In the genomic region with DNA sequence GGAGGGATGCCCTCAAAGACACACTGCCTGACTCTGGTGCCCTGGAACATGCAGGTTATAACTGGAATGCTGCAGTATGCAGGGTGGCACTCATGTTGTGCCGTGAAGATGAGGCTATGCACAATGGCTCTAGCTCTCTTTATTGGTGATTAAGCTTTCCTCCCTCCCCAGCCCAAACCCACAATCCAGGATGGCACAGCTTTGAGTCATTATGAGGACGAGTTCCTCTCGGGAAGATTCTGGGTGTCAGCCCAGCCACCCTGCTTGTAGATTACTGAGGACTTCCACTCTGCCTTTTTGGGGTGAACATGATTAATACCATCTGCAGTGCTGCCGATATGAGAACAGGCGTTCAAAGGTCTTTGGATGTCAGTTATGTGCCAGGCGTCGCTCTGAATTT, we compare ENCODE assay signal across 22 mouse cellular contexts.
A peak's percentile ranks its signal among the peaks of the same experiment; 100 is the strongest.
DNase-seq lines count a peak whose midpoint lies in the region; ATAC-seq and TF ChIP-seq lines count a peak whose summit lies in the region.
"Had no signal": no experiment of that assay in that cellular context is flagged by ENCODE, and none has a peak within 500 bp of the region (broad histone marks: within the 10 kb centered on the region; RNA-seq: fewer than 3 reads in every experiment).

No protein-coding gene starts in this region.

- peaks cover 67% of the 10 kb centered on the region for H3K36me3 ChIP-seq in midbrain, embryonic 10.5 days
- H3K36me3 ChIP-seq in midbrain, embryonic 11.5 days (ENCODE audit: control insufficient read depth, insufficient read depth, low read length): no peaks in the 10 kb centered on the region
- no peaks in the 10 kb centered on the region for H3K36me3 ChIP-seq in heart, adult 2 months (ENCODE audit: control insufficient read depth, insufficient read depth, low read length)
- H3K36me3 ChIP-seq: forebrain, embryonic 10.5 days; G1E; hindbrain, embryonic 15.5 days had no signal

- H3K4me1 ChIP-seq in midbrain, embryonic 10.5 days: peaks cover 15% of the 10 kb centered on the region
- H3K4me1 ChIP-seq in midbrain, embryonic 11.5 days (ENCODE audit: control insufficient read depth, insufficient read depth, low read length): no peaks in the 10 kb centered on the region
- H3K4me1 ChIP-seq in olfactory bulb, adult 2 months (ENCODE audit: control insufficient read depth, insufficient read depth, low read length): peaks cover 16% of the 10 kb centered on the region
- no peaks in the 10 kb centered on the region for H3K4me1 ChIP-seq in heart, adult 2 months (ENCODE audit: control insufficient read depth, insufficient read depth, low read length)
- H3K4me1 ChIP-seq: hindbrain, embryonic 15.5 days had no signal

- H3K4me2 ChIP-seq in midbrain, embryonic 11.5 days: no peak overlapping the region
- H3K4me2 ChIP-seq: heart, embryonic 11.5 days; hindbrain, embryonic 12.5 days; hindbrain, embryonic 15.5 days had no signal

- H3K27ac ChIP-seq in midbrain, embryonic 10.5 days (replicated peaks): 0 out of 2 replicates have a peak overlapping the region, but pooled peaks have one; percentile 17
- H3K27ac ChIP-seq in midbrain, embryonic 11.5 days (ENCODE audit: low read depth, low read length): no peak overlapping the region
- H3K27ac ChIP-seq in olfactory bulb, adult 2 months (ENCODE audit: insufficient read depth, low read depth, low read length): peak overlapping the region; percentile 75; the same call in 1 of the 2 replicates
- no peak overlapping the region for H3K27ac ChIP-seq in heart, adult 2 months
- H3K27ac ChIP-seq: forebrain, embryonic 10.5 days; hindbrain, embryonic 12.5 days; hindbrain, embryonic 15.5 days had no signal

- DNase-seq in frontal cortex, postnatal 36 days (ENCODE audit: low spot score in 2 of 2): no peak
- DNase-seq in midbrain, embryonic 10.5 days (ENCODE audit: low spot score): no peak
- no peak for DNase-seq in midbrain, embryonic 11.5 days (ENCODE audit: low spot score, missing footprints)
- no peak for DNase-seq in heart, adult 2 months
- DNase-seq: adrenal gland, adult 8-10 months; adrenal gland, postnatal 25 days; B cell, adult 2 months; cerebellum, adult 18-20 months; cerebellum, adult 9-10 months; cerebellum, postnatal 14 days; forebrain, postnatal 0 days; gastrocnemius, postnatal 10 days; gastrocnemius, postnatal 36 days had no signal

- no peak overlapping the region for H3K9ac ChIP-seq in midbrain, embryonic 11.5 days (ENCODE audit: low read length)
- no peak overlapping the region for H3K9ac ChIP-seq in heart, adult 2 months (ENCODE audit: low read depth, low read length)
- H3K9ac ChIP-seq: forebrain, postnatal 0 days; hindbrain, embryonic 12.5 days; hindbrain, embryonic 15.5 days had no signal

- no peak for TF ChIP-seq CTCF in olfactory bulb, adult 2 months (IDR thresholded peaks at IDR 0.05; ENCODE audit: insufficient read depth, low read depth, low read length)
- TF ChIP-seq CTCF in heart, adult 2 months (IDR thresholded peaks at IDR 0.05): no peak

- intact Hi-C loops in heart, adult 2 months (cut with DNase I): no loop called here

- no peaks in the 10 kb centered on the region for H3K79me2 ChIP-seq in heart, adult 2 months (replicated peaks; ENCODE audit: control insufficient read depth, insufficient read depth, low read length)

- no peak for TF ChIP-seq POLR2A in olfactory bulb, adult 2 months (IDR thresholded peaks at IDR 0.05; ENCODE audit: insufficient read depth, low read depth, low read length)
- TF ChIP-seq POLR2A in heart, adult 2 months (IDR thresholded peaks at IDR 0.05; ENCODE audit: insufficient read depth, low read depth, low read length): no peak

- no peak overlapping the region for H3K4me3 ChIP-seq in midbrain, embryonic 10.5 days
- H3K4me3 ChIP-seq in midbrain, embryonic 11.5 days (ENCODE audit: low read depth, low read length): no peak overlapping the region
- no peak overlapping the region for H3K4me3 ChIP-seq in olfactory bulb, adult 2 months (ENCODE audit: insufficient read depth, low read depth, low read length)
- no peak overlapping the region for H3K4me3 ChIP-seq in heart, adult 2 months
- H3K4me3 ChIP-seq: forebrain, embryonic 10.5 days; hindbrain, embryonic 12.5 days; hindbrain, embryonic 15.5 days had no signal

- TF ChIP-seq EP300 in heart, adult 2 months (IDR thresholded peaks at IDR 0.05; ENCODE audit: insufficient read depth, low read depth, low read length): no peak

- WGBS in midbrain, embryonic 10.5 days: 93% methylated on average over 7 of the region's 7 CpGs
- 89% methylated on average over 7 of the region's 7 CpGs for WGBS in midbrain, embryonic 11.5 days
- WGBS in olfactory bulb, adult 2 months: 60% methylated on average over 7 of the region's 7 CpGs
- WGBS in heart, adult 2 months: 84% methylated on average over 7 of the region's 7 CpGs

- ATAC-seq in frontal cortex, adult (ENCODE audit: low TSS enrichment): peak; percentile 27
- ATAC-seq in midbrain, embryonic 11.5 days (ENCODE audit: low FRiP score): no peak
- ATAC-seq: activated CD4-positive, CD25-positive, alpha-beta regulatory T cell, adult 4 months; forebrain, embryonic 14.5 days; forebrain, postnatal 0 days had no signal

- H3K9me3 ChIP-seq in midbrain, embryonic 10.5 days (replicated peaks): no peaks in the 10 kb centered on the region
- H3K9me3 ChIP-seq in midbrain, embryonic 11.5 days (ENCODE audit: control insufficient read depth, low read length): no peaks in the 10 kb centered on the region
- H3K9me3 ChIP-seq: forebrain, embryonic 10.5 days; hindbrain, embryonic 12.5 days; hindbrain, embryonic 15.5 days had no signal

- no peaks in the 10 kb centered on the region for H3K27me3 ChIP-seq in midbrain, embryonic 10.5 days (ENCODE audit: low read depth, poor library complexity, severe bottlenecking)
- H3K27me3 ChIP-seq in midbrain, embryonic 11.5 days (ENCODE audit: control insufficient read depth, insufficient read depth, low read length): no peaks in the 10 kb centered on the region
- no peaks in the 10 kb centered on the region for H3K27me3 ChIP-seq in heart, adult 2 months (ENCODE audit: control insufficient read depth, insufficient read depth, low read length)
- H3K27me3 ChIP-seq: hindbrain, embryonic 12.5 days; hindbrain, embryonic 15.5 days had no signal

Comparison
In these comparisons a context has a peak if more than half of its experiments do, and no peak if none do; other contexts are left out.
1. H3K27ac ChIP-seq: peak in midbrain, embryonic 10.5 days (single experiment) and olfactory bulb, adult 2 months (single experiment); none in midbrain, embryonic 11.5 days (single experiment) and heart, adult 2 months (single experiment).